Mouse (Mus musculus): Measurements from ENCODE around the gene Klk1b5. TPM values are rescaled to one million over a fixed set of nuclear protein-coding genes. Genes with fewer than 3 reads are reported as not detected.
"Not testable (repeated sequence)": the region's sequence is repeated elsewhere in the genome, so short reads cannot be mapped to it uniquely, and the experiment has no call there.

The Klk1b5 gene
- polyA plus RNA-seq, 1 experiment from 2014 or later: not detected

- H3K9me3 ChIP-seq: no peaks in the 10 kb centered on the region
- H3K27me3 ChIP-seq: no peaks in the 10 kb centered on the region
- H3K9ac ChIP-seq: no peak overlapping the region
- ATAC-seq (ENCODE audit: insufficient number of reproducible peaks, insufficient read depth, low FRiP score, low TSS enrichment, low read depth): no peak
- no peak overlapping the region for H3K27ac ChIP-seq
- H3K4me1 ChIP-seq: no peaks in the 10 kb centered on the region
- no peak overlapping the region for H3K4me3 ChIP-seq
- no peak overlapping the region for H3K4me2 ChIP-seq
- H3K36me3 ChIP-seq: no peaks in the 10 kb centered on the region
- 42% methylated on average over 2 of the region's 2 CpGs for WGBS
Observed at GRCm38 (mm10) chr7:44239913-44240312, 24.2 kb downstream of the Klk1b5 start.

DNA sequence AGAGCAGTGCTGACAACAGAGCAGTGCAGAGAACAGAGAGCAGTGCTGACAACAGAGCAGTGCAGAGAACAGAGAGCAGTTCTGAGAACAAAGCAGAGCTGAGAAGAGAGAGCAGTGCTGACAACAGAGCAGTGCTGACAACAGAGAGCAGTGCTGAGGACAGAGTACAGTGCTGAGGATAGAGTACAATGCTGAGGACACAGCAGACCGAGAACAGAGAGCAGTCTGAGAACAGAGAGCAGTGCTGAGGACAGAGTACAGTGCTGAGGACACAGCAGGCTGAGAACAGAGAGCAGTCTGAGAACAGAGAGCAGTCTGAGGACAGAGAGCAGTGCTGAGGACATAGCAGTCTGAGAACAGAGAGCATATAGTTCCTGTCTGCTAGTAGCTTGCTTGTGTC, 25.0 kb downstream of the Klk1b5 start:
- H3K9ac ChIP-seq: no peak overlapping the region
- WGBS: 59% methylated on average over 1 of the region's 1 CpGs
- H3K4me2 ChIP-seq: no peak overlapping the region
- no peaks in the 10 kb centered on the region for H3K9me3 ChIP-seq
- H3K36me3 ChIP-seq: no peaks in the 10 kb centered on the region
- H3K4me3 ChIP-seq: no peak overlapping the region
- no peak overlapping the region for H3K27ac ChIP-seq
- no peak for ATAC-seq (ENCODE audit: insufficient number of reproducible peaks, insufficient read depth, low FRiP score, low TSS enrichment, low read depth)
- H3K4me1 ChIP-seq: peaks cover 7% of the 10 kb centered on the region
- no peaks in the 10 kb centered on the region for H3K27me3 ChIP-seq

- H3K36me3 ChIP-seq: no peaks in the 10 kb centered on the region
- H3K27me3 ChIP-seq: no peaks in the 10 kb centered on the region
- no peak overlapping the region for H3K27ac ChIP-seq
- ATAC-seq (ENCODE audit: insufficient number of reproducible peaks, insufficient read depth, low FRiP score, low TSS enrichment, low read depth): no peak
- H3K9me3 ChIP-seq: no peaks in the 10 kb centered on the region
- H3K9ac ChIP-seq: no peak overlapping the region
- peaks cover 7% of the 10 kb centered on the region for H3K4me1 ChIP-seq
- WGBS: 61% methylated on average over 2 of the region's 2 CpGs
- H3K4me2 ChIP-seq: no peak overlapping the region
- H3K4me3 ChIP-seq: no peak overlapping the region
Observed at GRCm38 (mm10) chr7:44241163-44241562, 25.4 kb downstream of the Klk1b5 start.

GRCm38 (mm10) chr7:44244080-44244479, 28.3 kb downstream of the Klk1b5 start:
- ATAC-seq (ENCODE audit: insufficient number of reproducible peaks, insufficient read depth, low FRiP score, low TSS enrichment, low read depth): no peak

DNA sequence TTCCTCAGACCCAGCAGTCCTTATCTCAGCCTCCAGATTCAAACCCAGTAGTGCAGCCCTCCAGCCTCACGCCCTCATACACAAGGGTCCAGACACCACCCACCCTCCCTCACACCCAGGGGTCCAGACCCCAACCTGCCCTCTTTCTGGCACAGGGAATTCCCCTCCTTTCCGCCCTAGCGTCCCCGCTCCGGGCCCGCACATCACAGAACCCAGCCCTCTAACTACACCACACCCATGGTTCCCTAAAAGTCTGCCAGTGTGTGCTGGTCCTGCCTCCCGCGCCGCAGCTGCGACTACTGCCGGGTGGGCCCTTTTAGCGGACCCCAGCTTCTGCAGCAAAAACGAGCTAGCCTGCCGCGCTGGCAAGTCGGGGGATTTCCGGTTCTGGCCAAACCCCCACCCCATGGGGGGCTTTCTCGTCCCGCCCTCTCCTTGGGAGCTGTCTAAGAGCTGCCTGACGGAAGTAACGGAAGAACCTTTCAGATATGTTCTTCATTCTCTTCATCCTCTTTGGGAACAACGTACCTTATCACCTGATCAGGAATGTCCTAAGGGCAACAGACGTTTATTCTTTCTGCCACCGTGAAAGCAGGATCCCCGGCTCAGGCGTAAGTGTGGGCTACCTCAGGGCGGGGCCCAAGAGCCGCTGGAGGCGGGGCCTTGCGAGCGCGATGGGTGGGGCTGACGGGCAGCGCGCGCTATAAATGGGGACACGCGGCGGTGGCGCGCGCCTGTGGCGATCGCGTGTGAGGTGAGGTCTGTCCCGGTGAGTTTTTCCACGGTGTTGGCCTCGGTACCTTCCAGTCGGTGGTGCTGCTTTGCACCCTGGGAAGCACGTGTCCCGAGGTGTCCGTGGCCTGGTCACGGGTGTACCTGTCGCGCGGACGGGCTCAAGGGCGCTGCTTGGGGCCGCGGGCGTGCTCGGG, 30.6 kb downstream of the Klk1b5 start, which contains the start of the genes 1700028J19Rik and 2410002F23Rik:
Gene 1700028J19Rik (minus strand): TSS at position 641 of the 929 bp plus-strand sequence.
Gene 2410002F23Rik (plus strand): TSS at position 668 of the 929 bp plus-strand sequence.
- WGBS: under 1% methylated on average over 62 of the region's 62 CpGs
- peak within 1 kb of the TSS; percentile 93 for H3K27ac ChIP-seq
- H3K36me3 ChIP-seq: peaks cover 34% of the 10 kb centered on the region
- H3K9me3 ChIP-seq: no peaks in the 10 kb centered on the region
- peak within 1 kb of the TSS; percentile 91 for H3K4me3 ChIP-seq
- ATAC-seq (ENCODE audit: insufficient number of reproducible peaks, insufficient read depth, low FRiP score, low TSS enrichment, low read depth): peak; percentile 85
- H3K4me2 ChIP-seq: peak within 1 kb of the TSS; percentile 79
- peaks cover 28% of the 10 kb centered on the region for H3K4me1 ChIP-seq
- H3K9ac ChIP-seq: peak within 1 kb of the TSS; percentile 89
- no peaks in the 10 kb centered on the region for H3K27me3 ChIP-seq

More at GRCm38 (mm10) chr7:44244080-44244479, 28.3 kb downstream of the Klk1b5 start:
- WGBS: 60% methylated on average over 1 of the region's 1 CpGs
- Histone ChIP-seq H3K4me1 (peaks cover 19% of the 10 kb centered on the region), H3K27ac (no peak overlapping the region), H3K4me2 (no peak overlapping the region), H3K9ac (no peak overlapping the region), H3K9me3 (no peaks in the 10 kb centered on the region), H3K27me3 (no peaks in the 10 kb centered on the region), H3K4me3 (no peak overlapping the region), H3K36me3 (peaks cover 13% of the 10 kb centered on the region)

GRCm38 (mm10) chr7:44246984-44247470, 31.3 kb downstream of the Klk1b5 start:
- Histone ChIP-seq H3K4me1 (peaks cover 28% of the 10 kb centered on the region), H3K27me3 (no peaks in the 10 kb centered on the region), H3K9me3 (no peaks in the 10 kb centered on the region), H3K4me2 (peak overlapping the region; percentile 79), H3K27ac (peak overlapping the region; percentile 93), H3K4me3 (peak overlapping the region; percentile 91), H3K36me3 (peaks cover 38% of the 10 kb centered on the region), H3K9ac (peak overlapping the region; percentile 89)
- ATAC-seq (ENCODE audit: insufficient number of reproducible peaks, insufficient read depth, low FRiP score, low TSS enrichment, low read depth): no peak
- under 1% methylated on average over 23 of the region's 23 CpGs for WGBS

- WGBS: 89% methylated on average over 2 of the region's 2 CpGs
- Histone ChIP-seq H3K27ac (no peak overlapping the region), H3K27me3 (no peaks in the 10 kb centered on the region), H3K9ac (peak overlapping the region; percentile 89), H3K36me3 (peaks cover 47% of the 10 kb centered on the region), H3K4me2 (peak overlapping the region; percentile 79), H3K4me1 (peaks cover 30% of the 10 kb centered on the region), H3K4me3 (peak overlapping the region; percentile 91), H3K9me3 (no peaks in the 10 kb centered on the region)
- no peak for ATAC-seq (ENCODE audit: insufficient number of reproducible peaks, insufficient read depth, low FRiP score, low TSS enrichment, low read depth)
Observed at GRCm38 (mm10) chr7:44247971-44248370, 32.2 kb downstream of the Klk1b5 start.

DNA sequence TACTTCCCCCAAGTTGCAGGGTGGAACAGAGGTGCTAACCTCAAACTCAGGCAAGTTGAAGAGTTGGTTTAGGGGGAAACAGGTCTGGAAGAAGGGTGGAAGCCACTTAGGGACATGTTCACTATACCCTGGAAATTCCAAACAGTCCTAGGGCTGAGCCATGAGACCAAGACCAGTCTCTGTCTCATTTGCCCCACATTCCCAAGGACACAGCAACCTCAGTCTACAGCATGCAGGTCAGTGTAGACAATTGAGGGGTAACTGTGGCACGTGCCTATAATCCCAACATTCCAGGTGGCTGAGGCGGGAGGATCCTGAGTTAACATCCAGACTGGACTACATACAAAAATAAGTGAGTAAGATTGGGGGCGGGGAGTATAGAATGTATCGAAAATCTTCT, 33.5 kb downstream of the Klk1b5 start:
- H3K4me3 ChIP-seq: no peak overlapping the region
- H3K36me3 ChIP-seq: peaks cover 57% of the 10 kb centered on the region
- no peak for ATAC-seq (ENCODE audit: insufficient number of reproducible peaks, insufficient read depth, low FRiP score, low TSS enrichment, low read depth)
- WGBS: 92% methylated on average over 4 of the region's 4 CpGs
- no peaks in the 10 kb centered on the region for H3K9me3 ChIP-seq
- H3K4me2 ChIP-seq: no peak overlapping the region
- H3K4me1 ChIP-seq: peaks cover 31% of the 10 kb centered on the region
- H3K27ac ChIP-seq: no peak overlapping the region
- H3K9ac ChIP-seq: no peak overlapping the region
- no peaks in the 10 kb centered on the region for H3K27me3 ChIP-seq

GRCm38 (mm10) chr7:44250732-44251275, 35.1 kb downstream of the Klk1b5 start:
- Histone ChIP-seq H3K36me3 (peaks cover 61% of the 10 kb centered on the region), H3K4me1 (peaks cover 25% of the 10 kb centered on the region)
- not testable (repeated sequence) for H3K4me2 ChIP-seq; H3K27me3 ChIP-seq; H3K27ac ChIP-seq; H3K9ac ChIP-seq; H3K9me3 ChIP-seq; ATAC-seq (ENCODE audit: insufficient number of reproducible peaks, insufficient read depth, low FRiP score, low TSS enrichment, low read depth); H3K4me3 ChIP-seq
- 89% methylated on average over 17 of the region's 17 CpGs for WGBS

DNA sequence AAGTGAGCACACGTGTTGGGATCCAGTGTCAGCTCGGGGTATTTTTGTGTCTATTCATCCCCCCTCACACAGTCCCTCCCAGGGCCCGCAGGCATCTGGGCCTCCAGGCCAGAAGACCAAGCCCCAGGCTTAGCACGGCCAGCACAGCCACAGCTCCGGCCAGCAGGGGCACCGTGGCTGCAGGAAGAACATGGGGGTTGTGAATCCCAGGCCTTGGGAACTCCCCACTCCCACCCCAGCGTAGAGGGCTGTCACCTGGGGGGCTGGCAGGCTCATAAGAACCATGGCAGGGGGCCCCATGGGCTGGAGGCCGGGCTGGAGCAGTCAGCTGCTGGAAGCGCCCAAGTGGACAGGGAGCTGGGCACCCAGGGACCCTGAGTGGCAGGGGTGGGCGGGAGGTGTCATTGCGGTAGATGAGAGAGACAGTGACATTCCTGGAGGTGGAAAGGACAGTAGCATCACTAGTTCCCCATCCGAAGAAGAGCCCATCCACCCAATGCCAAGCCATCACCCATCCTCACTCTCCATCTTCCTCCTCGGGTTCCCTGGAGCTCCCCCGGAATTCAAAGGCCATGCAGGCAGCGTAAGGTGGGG, 37.4 kb downstream of the Klk1b5 start:
- Histone ChIP-seq H3K36me3 (peaks cover 57% of the 10 kb centered on the region), H3K27me3 (no peaks in the 10 kb centered on the region), H3K27ac (peak overlapping the region; percentile 7; the same call in 1 of the 2 replicates), H3K9me3 (no peaks in the 10 kb centered on the region), H3K4me3 (no peak overlapping the region), H3K4me2 (no peak overlapping the region), H3K4me1 (peaks cover 17% of the 10 kb centered on the region), H3K9ac (no peak overlapping the region)
- no peak for ATAC-seq (ENCODE audit: insufficient number of reproducible peaks, insufficient read depth, low FRiP score, low TSS enrichment, low read depth)
- 64% methylated on average over 15 of the region's 15 CpGs for WGBS

DNA sequence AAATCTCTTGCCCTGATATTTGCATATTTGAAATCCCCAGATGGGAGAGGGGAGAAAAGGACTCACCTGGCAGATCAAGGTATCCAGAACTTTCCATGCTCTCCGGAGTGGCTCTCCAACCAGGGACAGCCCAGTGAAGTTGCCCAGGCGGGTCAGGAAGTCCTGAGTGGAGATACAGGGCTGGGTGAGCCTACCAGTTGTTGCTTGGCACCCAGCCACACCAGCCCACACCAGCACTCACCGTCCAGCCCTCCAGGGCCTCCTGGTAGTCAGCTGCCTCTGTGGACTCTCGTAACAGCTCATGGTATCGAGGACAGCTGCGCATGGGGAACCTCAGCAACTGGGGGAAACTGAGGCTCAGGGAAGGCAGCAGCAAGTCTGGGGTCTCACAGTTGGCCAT, 39.2 kb downstream of the Klk1b5 start:
- H3K9ac ChIP-seq: no peak overlapping the region
- no peak overlapping the region for H3K4me2 ChIP-seq
- no peaks in the 10 kb centered on the region for H3K27me3 ChIP-seq
- no peak overlapping the region for H3K27ac ChIP-seq
- WGBS: 82% methylated on average over 6 of the region's 6 CpGs
- peaks cover 40% of the 10 kb centered on the region for H3K36me3 ChIP-seq
- H3K9me3 ChIP-seq: no peaks in the 10 kb centered on the region
- H3K4me3 ChIP-seq: no peak overlapping the region
- no peak for ATAC-seq (ENCODE audit: insufficient number of reproducible peaks, insufficient read depth, low FRiP score, low TSS enrichment, low read depth)
- H3K4me1 ChIP-seq: peaks cover 4% of the 10 kb centered on the region; the same call in 1 of the 2 replicates

Data from embryonic facial prominence, embryonic 13.5 days (tissue).